Mouse (Mus musculus): ENCODE measurements around the gene Ccnj. TPM values are rescaled to one million over a fixed set of nuclear protein-coding genes. Genes with fewer than 3 reads are reported as not detected.

The Ccnj gene
- total and polyA plus RNA-seq, 3 experiments: 4.3 to 8.6 (median 4.7) TPM

GRCm38 (mm10) chr19:40817901-40818532, 13.1 kb upstream of the Ccnj start:
- H3K4me3 ChIP-seq (replicated peaks in 1 of 3; ENCODE audit: low read depth in 2 of 3, low read length in 2 of 3, poor library complexity in 1 of 3): no peak overlapping the region
- H3K4me1 ChIP-seq (ENCODE audit: control insufficient read depth in 1 of 2, insufficient read depth in 2 of 2): peaks cover 4 to 39% of the 10 kb centered on the region in 2 experiments
- no peaks in the 10 kb centered on the region for H3K9me3 ChIP-seq (replicated peaks; ENCODE audit: low read length)
- no peaks in the 10 kb centered on the region for H3K79me2 ChIP-seq (replicated peaks; ENCODE audit: control insufficient read depth, extremely low read depth, insufficient read depth, poor library complexity, severe bottlenecking)
- H3K4me2 ChIP-seq (ENCODE audit: insufficient read depth, low read depth, poor library complexity, severe bottlenecking): no peak overlapping the region
- no peaks in the 10 kb centered on the region for H3K27me3 ChIP-seq (replicated peaks)
- dilution Hi-C loops (cut with MboI; ENCODE audit: extremely low pct_ligation_motif_present, extremely low pct_unique_long_range_greater_than_20kb, low sequenced_read_pairs) (no loop called here), in situ Hi-C loops (cut with MboI; ENCODE audit: low pct_ligation_motif_present, low pct_unique_long_range_greater_than_20kb, low sequenced_read_pairs) (no loop called here)
- TF ChIP-seq CHD2 (IDR thresholded peaks at IDR 0.05; ENCODE audit: low read length) (no peak), IRF4 (IDR thresholded peaks at IDR 0.05; ENCODE audit: low read depth, low read length) (peak; percentile 42; the same call in 1 of the 2 replicates)
- H3K27ac ChIP-seq (ENCODE audit: insufficient read depth, low read depth): no peak overlapping the region
- no peaks in the 10 kb centered on the region for H3K36me3 ChIP-seq (replicated peaks in 1 of 2; ENCODE audit: control insufficient read depth in 1 of 2, insufficient read depth in 1 of 2, low read length in 1 of 2)
- H3K9ac ChIP-seq (ENCODE audit: insufficient read depth, low read depth): no peak overlapping the region
- no peak for DNase-seq (ENCODE audit: extremely low read depth)

- Histone ChIP-seq H3K9ac (ENCODE audit: insufficient read depth, low read depth) (no peak overlapping the region), H3K4me1 (ENCODE audit: control insufficient read depth in 1 of 2, insufficient read depth in 2 of 2) (peaks cover 4 to 39% of the 10 kb centered on the region in 2 experiments)
- peak; percentile 56 for DNase-seq (ENCODE audit: extremely low read depth)
These were observed 12.3 kb upstream of the Ccnj start for GRCm38 (mm10) chr19:40818764-40819163.

GRCm38 (mm10) chr19:40821306-40821825, 9.7 kb upstream of the Ccnj start:
- no peaks in the 10 kb centered on the region for H3K9me3 ChIP-seq (replicated peaks; ENCODE audit: low read length)
- no peak overlapping the region for H3K4me2 ChIP-seq (ENCODE audit: insufficient read depth, low read depth, poor library complexity, severe bottlenecking)
- H3K9ac ChIP-seq (ENCODE audit: insufficient read depth, low read depth): no peak overlapping the region
- H3K79me2 ChIP-seq (replicated peaks; ENCODE audit: control insufficient read depth, extremely low read depth, insufficient read depth, poor library complexity, severe bottlenecking): no peaks in the 10 kb centered on the region
- H3K36me3 ChIP-seq (replicated peaks in 1 of 2; ENCODE audit: control insufficient read depth in 1 of 2, insufficient read depth in 1 of 2, low read length in 1 of 2): no peaks in the 10 kb centered on the region
- no peak overlapping the region for H3K27ac ChIP-seq (ENCODE audit: insufficient read depth, low read depth)
- no peaks in the 10 kb centered on the region for H3K27me3 ChIP-seq (replicated peaks)
- H3K4me1 ChIP-seq (ENCODE audit: control insufficient read depth in 1 of 2, insufficient read depth in 2 of 2): peaks cover 4 to 39% of the 10 kb centered on the region in 2 experiments
- in situ Hi-C loops (cut with MboI; ENCODE audit: low pct_ligation_motif_present, low pct_unique_long_range_greater_than_20kb, low sequenced_read_pairs): no loop called here
- peak; percentile 41 for DNase-seq (ENCODE audit: extremely low read depth)
- no peak overlapping the region for H3K4me3 ChIP-seq (replicated peaks in 1 of 3; ENCODE audit: low read depth in 2 of 3, low read length in 2 of 3, poor library complexity in 1 of 3)
- dilution Hi-C loops (cut with MboI; ENCODE audit: extremely low pct_ligation_motif_present, extremely low pct_unique_long_range_greater_than_20kb, low sequenced_read_pairs): no loop called here
- TF ChIP-seq ZMIZ1 (IDR thresholded peaks at IDR 0.05; ENCODE audit: low read depth, low read length) (no peak), TBP (conservative IDR thresholded peaks at IDR 0.05; ENCODE audit: low read depth, low read length) (no peak), CHD2 (IDR thresholded peaks at IDR 0.05; ENCODE audit: low read length) (no peak), MAFK (IDR thresholded peaks at IDR 0.05; ENCODE audit: insufficient replicate concordance, low read length) (no peak), HCFC1 (IDR thresholded peaks at IDR 0.05; ENCODE audit: low read depth, low read length) (no peak), GABPA (IDR thresholded peaks at IDR 0.05; ENCODE audit: insufficient replicate concordance, low read depth, low read length) (no peak), KAT2A (IDR thresholded peaks at IDR 0.05; ENCODE audit: insufficient replicate concordance, low read length) (no peak), PAX5 (IDR thresholded peaks at IDR 0.05; ENCODE audit: low read length) (no peak), SMC3 (IDR thresholded peaks at IDR 0.05; ENCODE audit: low read depth, low read length) (no peak), ETS1 (conservative IDR thresholded peaks at IDR 0.05; ENCODE audit: low read depth, low read length) (no peak), JUN (IDR thresholded peaks at IDR 0.05; ENCODE audit: insufficient read depth, low read depth, low read length) (no peak), POLR2A (IDR thresholded peaks at IDR 0.05; ENCODE audit: low read depth, low read length) (no peak), BHLHE40 (IDR thresholded peaks at IDR 0.05; ENCODE audit: low read depth, low read length) (no peak), ZKSCAN1 (IDR thresholded peaks at IDR 0.05; ENCODE audit: borderline replicate concordance, low read depth, low read length) (no peak), MXI1 (IDR thresholded peaks at IDR 0.05; ENCODE audit: low read depth, low read length) (no peak)

More at GRCm38 (mm10) chr19:40818764-40819163, 12.3 kb upstream of the Ccnj start:
- Histone ChIP-seq H3K27me3 (replicated peaks) (no peaks in the 10 kb centered on the region), H3K4me3 (replicated peaks in 1 of 3; ENCODE audit: low read depth in 2 of 3, low read length in 2 of 3, poor library complexity in 1 of 3) (no peak overlapping the region), H3K4me2 (ENCODE audit: insufficient read depth, low read depth, poor library complexity, severe bottlenecking) (peak overlapping the region; percentile 31; the same call in 1 of the 2 replicates), H3K27ac (ENCODE audit: insufficient read depth, low read depth) (no peak overlapping the region), H3K36me3 (replicated peaks in 1 of 2; ENCODE audit: control insufficient read depth in 1 of 2, insufficient read depth in 1 of 2, low read length in 1 of 2) (no peaks in the 10 kb centered on the region), H3K79me2 (replicated peaks; ENCODE audit: control insufficient read depth, extremely low read depth, insufficient read depth, poor library complexity, severe bottlenecking) (no peaks in the 10 kb centered on the region), H3K9me3 (replicated peaks; ENCODE audit: low read length) (no peaks in the 10 kb centered on the region)
- in situ Hi-C loops (cut with MboI; ENCODE audit: low pct_ligation_motif_present, low pct_unique_long_range_greater_than_20kb, low sequenced_read_pairs) (no loop called here), dilution Hi-C loops (cut with MboI; ENCODE audit: extremely low pct_ligation_motif_present, extremely low pct_unique_long_range_greater_than_20kb, low sequenced_read_pairs) (no loop called here)
- TF ChIP-seq EP300 (IDR thresholded peaks at IDR 0.05; ENCODE audit: low read length) (0 out of 2 replicates have a peak, but pooled peaks have one; percentile 24), MYC (IDR thresholded peaks at IDR 0.05; ENCODE audit: low read depth, low read length) (no peak), MEF2A (IDR thresholded peaks at IDR 0.05; ENCODE audit: borderline replicate concordance, low read depth, low read length) (0 out of 2 replicates have a peak, but pooled peaks have one; percentile 43), IRF4 (IDR thresholded peaks at IDR 0.05; ENCODE audit: low read depth, low read length) (peak; percentile 66), MAFK (IDR thresholded peaks at IDR 0.05; ENCODE audit: insufficient replicate concordance, low read length) (0 out of 2 replicates have a peak, but pooled peaks have one; percentile 29), ELF1 (IDR thresholded peaks at IDR 0.05; ENCODE audit: low read depth, low read length) (0 out of 2 replicates have a peak, but pooled peaks have one; percentile 21), USF2 (conservative IDR thresholded peaks at IDR 0.05; ENCODE audit: low read depth, low read length) (no peak), SMC3 (IDR thresholded peaks at IDR 0.05; ENCODE audit: low read depth, low read length) (peak; percentile 30), ZC3H11A (IDR thresholded peaks at IDR 0.05; ENCODE audit: low read depth, low read length) (no peak), SIN3A (IDR thresholded peaks at IDR 0.05; ENCODE audit: low read length) (peak; percentile 35; the same call in 1 of the 2 replicates), CTCF (conservative IDR thresholded peaks at IDR 0.05 in 1 of 2, IDR thresholded peaks at IDR 0.05 in 1 of 2; ENCODE audit: low read depth in 2 of 2, low read length in 2 of 2) (peak in 1 of 2 experiments; percentile 51; a peak in 2 of 4 replicates), RAD21 (IDR thresholded peaks at IDR 0.05; ENCODE audit: low read depth, low read length) (peak; percentile 44), RCOR1 (conservative IDR thresholded peaks at IDR 0.05; ENCODE audit: low read depth, low read length) (no peak), MAZ (IDR thresholded peaks at IDR 0.05; ENCODE audit: low read depth, low read length) (no peak), USF1 (IDR thresholded peaks at IDR 0.05; ENCODE audit: low read depth, low read length) (no peak; the same call in 1 of the 2 replicates), BHLHE40 (IDR thresholded peaks at IDR 0.05; ENCODE audit: low read depth, low read length) (peak; percentile 33; the same call in 1 of the 2 replicates), E2F4 (IDR thresholded peaks at IDR 0.05; ENCODE audit: insufficient replicate concordance, low read depth, low read length) (no peak), NELFE (IDR thresholded peaks at IDR 0.05; ENCODE audit: low read depth, low read length) (no peak), ZNF384 (IDR thresholded peaks at IDR 0.05; ENCODE audit: low read depth, low read length) (peak; percentile 84), TBP (conservative IDR thresholded peaks at IDR 0.05; ENCODE audit: low read depth, low read length) (no peak), HCFC1 (IDR thresholded peaks at IDR 0.05; ENCODE audit: low read depth, low read length) (no peak)
